Mouse (Mus musculus) forebrain, embryonic 16.5 days (tissue): ENCODE results near the gene Gm34653. TPM values are rescaled to one million over a fixed set of nuclear protein-coding genes. Genes with fewer than 3 reads are reported as not detected.
"Not testable (repeated sequence)": the region's sequence is repeated elsewhere in the genome, so short reads cannot be mapped to it uniquely, and the experiment has no call there.

Experiments used
- ATAC-seq: fragments of 200-750 bp; cut with Nextera tagmentation; 2 replicates; pipeline ENCODE4 v1.8.0; 2017; ENCODE audit warnings: mild to moderate bottlenecking, moderate library complexity
- H3K27ac ChIP-seq: fragments of 300-500 bp; sonication (generic); 2 replicates; pipeline ENCODE4 v1.5.1; 2014; ENCODE audit warnings: low read length, control low read depth
- H3K27me3 ChIP-seq: fragments of 300-500 bp; sonication (generic); replicated peaks from 2 replicates; pipeline ENCODE4 v1.6.1; 2014; ENCODE audit warnings: low read length; ENCODE audit not compliant: control insufficient read depth, insufficient read depth
- H3K36me3 ChIP-seq: fragments of 300-500 bp; sonication (generic); 2 replicates; pipeline ENCODE4 v1.6.1; 2014; ENCODE audit not compliant: control insufficient read depth, insufficient read depth
- H3K4me1 ChIP-seq: fragments of 300-500 bp; sonication (generic); replicated peaks from 2 replicates; pipeline ENCODE4 v1.6.1; 2014; ENCODE audit warnings: low read length; ENCODE audit not compliant: control insufficient read depth, insufficient read depth
- H3K4me2 ChIP-seq: fragments of 300-500 bp; sonication (generic); 2 replicates; pipeline ENCODE4 v1.6.1; 2014; ENCODE audit warnings: mild to moderate bottlenecking, low read length, control low read depth
- H3K4me3 ChIP-seq: fragments of 300-500 bp; sonication (generic); replicated peaks from 2 replicates; pipeline ENCODE4 v1.5.1; 2014; ENCODE audit warnings: mild to moderate bottlenecking, low read length, control low read depth
- H3K9ac ChIP-seq: fragments of 300-500 bp; sonication (generic); replicated peaks from 2 replicates; pipeline ENCODE4 v1.6.1; 2014; ENCODE audit warnings: low read depth, low read length, control low read depth
- H3K9me3 ChIP-seq: fragments of 300-500 bp; sonication (generic); 2 replicates; pipeline ENCODE4 v1.6.1; 2016; ENCODE audit warnings: low read length; ENCODE audit not compliant: control insufficient read depth
- WGBS: fragments of 180-500 bp; shearing (Covaris S2); extraction: QIAGEN DNeasy Blood & Tissue Kit; methylation state at CpG from one replicate; pipeline ENCODE4 v1.1.7; 2014; 5-methylcytosine and 5-hydroxymethylcytosine counted together
- polyA plus RNA-seq: library from polyadenylated mRNA; unstranded; fragments of >200 nt; fragmentation: Nextera tagmentation; extraction: Ambion mirVana; gene quantifications from 2 replicates; pipeline ENCODE4 v1.2.1, GENCODE M21; 2015

Gene Gm34653
- polyA plus RNA-seq, 1 experiment from 2014 or later = not detected

- 90% methylated on average over 17 of the region's 17 CpGs for WGBS
- no peak overlapping the region for H3K4me2 ChIP-seq
- ATAC-seq = no peak
These were observed 817 bp downstream of the Gm34653 start for GRCm38 (mm10) chr2:34833624-34834023.

GRCm38 (mm10) chr2:34835669-34836068 is 2.9 kb downstream of the Gm34653 start:
- Histone ChIP-seq H3K27ac (no peak overlapping the region), H3K4me3 (no peak overlapping the region), H3K36me3 (no peaks in the 10 kb centered on the region), H3K4me2 (no peak overlapping the region), H3K9ac (no peak overlapping the region), H3K4me1 (no peaks in the 10 kb centered on the region), H3K27me3 (no peaks in the 10 kb centered on the region), H3K9me3 (no peaks in the 10 kb centered on the region)
- WGBS = 74% methylated on average over 3 of the region's 3 CpGs
- no peak for ATAC-seq

More at GRCm38 (mm10) chr2:34833624-34834023, 817 bp downstream of the Gm34653 start:
- no peak overlapping the region for H3K27ac ChIP-seq
- no peaks in the 10 kb centered on the region for H3K27me3 ChIP-seq
- H3K9ac ChIP-seq = no peak overlapping the region
- H3K9me3 ChIP-seq = no peaks in the 10 kb centered on the region
- no peaks in the 10 kb centered on the region for H3K36me3 ChIP-seq
- H3K4me3 ChIP-seq = no peak overlapping the region
- no peaks in the 10 kb centered on the region for H3K4me1 ChIP-seq

GRCm38 (mm10) chr2:34840143-34840542 is 7.3 kb downstream of the Gm34653 start:
- not testable (repeated sequence) for H3K9me3 ChIP-seq, H3K36me3 ChIP-seq, H3K9ac ChIP-seq, H3K27me3 ChIP-seq, H3K27ac ChIP-seq, H3K4me1 ChIP-seq, ATAC-seq, H3K4me2 ChIP-seq, H3K4me3 ChIP-seq
- 84% methylated on average over 5 of the region's 5 CpGs for WGBS

- no peaks in the 10 kb centered on the region for H3K9me3 ChIP-seq
- H3K9ac ChIP-seq = no peak overlapping the region
- 83% methylated on average over 8 of the region's 8 CpGs for WGBS
- H3K27ac ChIP-seq = no peak overlapping the region
- H3K4me1 ChIP-seq = no peaks in the 10 kb centered on the region
- H3K36me3 ChIP-seq = no peaks in the 10 kb centered on the region
- no peaks in the 10 kb centered on the region for H3K27me3 ChIP-seq
- no peak overlapping the region for H3K4me2 ChIP-seq
- no peak overlapping the region for H3K4me3 ChIP-seq
- no peak for ATAC-seq
These were observed 8.9 kb downstream of the Gm34653 start for GRCm38 (mm10) chr2:34841706-34842105.

GRCm38 (mm10) chr2:34843211-34843939 is 10.6 kb downstream of the Gm34653 start:
- no peaks in the 10 kb centered on the region for H3K27me3 ChIP-seq

GRCm38 (mm10) chr2:34847702-34848101 is 14.9 kb downstream of the Gm34653 start:
- Histone ChIP-seq H3K9ac (no peak overlapping the region), H3K4me3 (no peak overlapping the region), H3K4me2 (no peak overlapping the region), H3K27me3 (no peaks in the 10 kb centered on the region), H3K9me3 (no peaks in the 10 kb centered on the region), H3K27ac (no peak overlapping the region), H3K36me3 (peaks cover 12% of the 10 kb centered on the region), H3K4me1 (no peaks in the 10 kb centered on the region)
- 88% methylated on average over 1 of the region's 1 CpGs for WGBS
- no peak for ATAC-seq

More at GRCm38 (mm10) chr2:34843211-34843939, 10.6 kb downstream of the Gm34653 start:
- Histone ChIP-seq H3K9ac (no peak overlapping the region), H3K4me1 (no peaks in the 10 kb centered on the region), H3K36me3 (no peaks in the 10 kb centered on the region), H3K4me2 (no peak overlapping the region), H3K27ac (no peak overlapping the region), H3K9me3 (no peaks in the 10 kb centered on the region), H3K4me3 (no peak overlapping the region)
- ATAC-seq = no peak
- WGBS = 84% methylated on average over 11 of the region's 11 CpGs

- no peaks in the 10 kb centered on the region for H3K9me3 ChIP-seq
- 95% methylated on average over 4 of the region's 4 CpGs for WGBS
- H3K4me2 ChIP-seq = no peak overlapping the region
- peaks cover 52% of the 10 kb centered on the region for H3K36me3 ChIP-seq
- no peaks in the 10 kb centered on the region for H3K27me3 ChIP-seq
- H3K4me1 ChIP-seq = no peaks in the 10 kb centered on the region
- H3K27ac ChIP-seq = no peak overlapping the region
- H3K4me3 ChIP-seq = no peak overlapping the region
- no peak overlapping the region for H3K9ac ChIP-seq
- ATAC-seq = no peak
These were observed 22.5 kb downstream of the Gm34653 start for GRCm38 (mm10) chr2:34855265-34855664.

GRCm38 (mm10) chr2:34857728-34858127 is 24.9 kb downstream of the Gm34653 start:
- no peak overlapping the region for H3K4me2 ChIP-seq
- H3K27ac ChIP-seq = no peak overlapping the region
- WGBS = 92% methylated on average over 8 of the region's 8 CpGs
- no peak overlapping the region for H3K9ac ChIP-seq
- H3K4me3 ChIP-seq = no peak overlapping the region
- H3K9me3 ChIP-seq = no peaks in the 10 kb centered on the region
- H3K36me3 ChIP-seq = peaks cover 48% of the 10 kb centered on the region
- H3K4me1 ChIP-seq = no peaks in the 10 kb centered on the region
- no peaks in the 10 kb centered on the region for H3K27me3 ChIP-seq
- no peak for ATAC-seq

- H3K9me3 ChIP-seq = no peaks in the 10 kb centered on the region
- peak overlapping the region; percentile 37 for H3K9ac ChIP-seq
- no peak overlapping the region for H3K27ac ChIP-seq
- peak overlapping the region; percentile 60 for H3K4me2 ChIP-seq
- H3K4me3 ChIP-seq = peak overlapping the region; percentile 35
- no peak for ATAC-seq
- peaks cover 16% of the 10 kb centered on the region for H3K27me3 ChIP-seq
- peaks cover 25% of the 10 kb centered on the region for H3K4me1 ChIP-seq
- WGBS = 31% methylated on average over 5 of the region's 5 CpGs
- H3K36me3 ChIP-seq = peaks cover 6% of the 10 kb centered on the region
These were observed 36.9 kb downstream of the Gm34653 start for GRCm38 (mm10) chr2:34869680-34870079.
